Mouse (Mus musculus) gastrocnemius, postnatal 14 days (tissue): ENCODE measurements at regions not wholly inside any gene's neighbourhood (a gene's known extent, or its start where the extent isn't known, plus 50 kb on each side); places are given as distances from the start of the nearest gene placed in this dataset.
A peak's percentile ranks its signal among the peaks of the same experiment; 100 is the strongest.

Source experiments
- DNase-seq: peaks from one replicate; pipeline ENCODE4 v3.0.0; 2021; ENCODE audit warnings: mixed read lengths
- intact Hi-C: fragments of 180-260 bp; cut with DNase I; formaldehyde crosslinking; loops from one replicate; pipeline ENCODE4 v1.15.1; 2025; ENCODE audit warnings: low total_unique reads

DNA sequence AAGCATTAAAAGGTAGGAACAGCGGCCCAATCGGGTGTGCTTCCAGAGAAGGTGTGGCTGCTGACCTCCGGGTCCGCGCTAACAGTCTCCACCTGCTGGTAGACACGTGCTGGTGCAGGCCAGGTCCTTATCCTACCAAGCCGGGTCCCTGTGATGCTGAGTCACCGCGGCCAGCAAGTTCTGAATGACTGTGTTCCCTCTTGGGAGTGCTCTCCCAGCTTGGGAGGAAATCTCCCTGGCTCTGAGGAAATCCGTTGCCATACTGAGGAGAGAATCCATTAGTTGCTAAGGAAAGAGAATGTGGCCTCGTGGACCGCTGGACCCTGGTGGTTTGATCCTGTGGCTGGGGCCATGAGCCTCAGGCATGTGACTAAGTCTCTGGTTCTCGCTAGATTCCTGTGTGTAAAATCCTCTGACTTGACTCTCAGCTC, 123.9 kb downstream of the Rpap3 start:
- intact Hi-C loops, result loop anchor here (5.0 kb wide), 1 partner anchor 384 kb away; no protein-coding TSS in a partner anchor
- DNase-seq, result peak; percentile 88

DNA sequence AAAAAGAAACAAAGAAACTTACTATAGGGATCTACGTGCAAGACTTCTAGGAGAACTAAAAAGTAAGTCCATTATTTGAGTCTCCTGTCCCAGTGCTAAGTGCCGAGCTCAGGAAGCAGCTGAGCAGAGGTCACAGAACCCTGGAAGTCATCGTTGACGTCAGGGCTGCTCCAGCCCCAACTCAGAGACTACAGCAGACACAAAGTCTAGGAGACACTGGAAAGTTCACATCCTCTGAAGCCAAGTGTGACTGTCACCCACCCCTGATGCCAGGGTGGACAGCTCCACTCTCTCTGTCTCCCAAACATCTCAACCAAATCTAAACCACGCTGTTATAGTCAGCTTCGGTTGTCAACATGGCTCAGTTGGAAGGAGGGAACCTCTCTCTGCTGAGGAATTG, 124.9 kb downstream of the Rpap3 start:
- intact Hi-C loops, result loop anchor here (5.0 kb wide), 1 partner anchor 383 kb away; no protein-coding TSS in a partner anchor
- no peak for DNase-seq

GRCm38 (mm10) chr15:97578046-97578445, 127.6 kb downstream of the Rpap3 start:
- no peak for DNase-seq
- intact Hi-C loops, result loop anchor here (10.0 kb wide), 1 partner anchor 343 kb away; no protein-coding TSS in a partner anchor

- DNase-seq, result no peak
- intact Hi-C loops, result loop anchor here (10.0 kb wide), 1 partner anchor 342 kb away; no protein-coding TSS in a partner anchor
These were observed 128.4 kb downstream of the Rpap3 start for GRCm38 (mm10) chr15:97577196-97577595.

DNA sequence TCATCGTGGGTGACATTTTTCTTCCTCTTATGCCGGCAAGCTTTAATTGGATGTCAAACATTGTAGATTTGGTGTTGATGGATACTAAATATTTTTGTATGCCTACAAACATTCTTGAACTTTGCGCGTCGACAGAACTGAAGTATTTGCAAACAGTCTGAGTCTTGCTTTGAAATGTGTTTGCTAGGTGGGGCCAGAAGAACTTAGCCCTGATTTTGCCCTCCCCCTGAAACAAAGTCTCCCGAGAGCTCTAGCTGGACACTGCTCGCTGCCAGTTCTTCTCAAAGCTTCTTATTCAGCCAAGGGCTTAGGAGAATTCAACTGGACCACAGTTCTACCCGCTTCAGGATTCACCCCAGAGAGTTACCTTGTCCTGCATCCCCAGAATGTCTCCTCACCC, 133.0 kb downstream of the Rpap3 start:
- DNase-seq, result no peak
- intact Hi-C loops, result loop anchor here (10.0 kb wide), 1 partner anchor 338 kb away; no protein-coding TSS in a partner anchor

GRCm38 (mm10) chr15:97571885-97572284, 133.7 kb downstream of the Rpap3 start:
- intact Hi-C loops, result loop anchor here (10.0 kb wide), 1 partner anchor 337 kb away; no protein-coding TSS in a partner anchor
- no peak for DNase-seq

GRCm38 (mm10) chr15:97560096-97560495, 145.5 kb downstream of the Rpap3 start:
- DNase-seq, result no peak
- intact Hi-C loops, result no loop called here

- intact Hi-C loops, result no loop called here
- no peak for DNase-seq
These were observed 146.9 kb downstream of the Rpap3 start for GRCm38 (mm10) chr15:97558725-97559124.

DNA sequence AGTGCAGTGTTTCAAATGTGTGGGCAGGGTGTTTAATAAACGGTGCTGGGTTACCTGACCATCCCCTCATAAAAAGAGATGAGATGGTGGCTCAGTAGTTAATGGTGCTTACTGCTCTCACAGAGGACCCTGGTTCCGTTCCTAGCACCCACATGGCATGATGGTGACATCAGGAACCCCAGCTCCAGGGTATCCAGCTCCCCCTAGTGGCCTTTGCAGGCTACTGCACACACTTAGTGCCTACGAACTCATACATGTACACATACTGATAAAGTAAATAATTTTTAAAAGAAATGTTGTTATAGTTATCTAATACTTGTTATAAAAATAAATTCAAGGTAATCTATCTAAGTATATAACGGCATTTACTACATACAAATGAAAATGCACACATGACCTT, 157.3 kb downstream of the Rpap3 start:
- intact Hi-C loops, result loop anchor here (10.0 kb wide), 1 partner anchor 786 kb away; no protein-coding TSS in a partner anchor
- no peak for DNase-seq

DNA sequence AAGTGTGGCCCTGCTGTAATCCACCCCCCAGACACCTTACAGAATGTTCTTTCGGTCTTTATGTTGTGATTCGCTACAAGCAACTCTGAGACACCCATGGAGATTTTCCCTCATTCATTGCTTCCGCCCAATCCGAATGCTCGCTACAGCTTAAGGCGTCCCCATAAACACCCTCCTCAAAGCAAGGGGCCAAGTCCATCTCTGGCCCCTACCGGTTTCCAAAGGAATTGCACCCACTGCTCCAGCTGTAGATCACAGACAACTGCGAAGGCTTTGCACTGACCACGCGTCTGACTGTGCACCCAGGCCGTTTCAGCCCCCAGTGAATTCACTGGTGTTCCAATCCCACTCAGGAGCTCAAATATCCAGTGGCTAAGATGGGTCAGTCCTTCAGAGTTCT, 160.6 kb downstream of the Rpap3 start:
- DNase-seq, result no peak
- intact Hi-C loops, result loop anchor here (10.0 kb wide), 1 partner anchor 790 kb away; no protein-coding TSS in a partner anchor

DNA sequence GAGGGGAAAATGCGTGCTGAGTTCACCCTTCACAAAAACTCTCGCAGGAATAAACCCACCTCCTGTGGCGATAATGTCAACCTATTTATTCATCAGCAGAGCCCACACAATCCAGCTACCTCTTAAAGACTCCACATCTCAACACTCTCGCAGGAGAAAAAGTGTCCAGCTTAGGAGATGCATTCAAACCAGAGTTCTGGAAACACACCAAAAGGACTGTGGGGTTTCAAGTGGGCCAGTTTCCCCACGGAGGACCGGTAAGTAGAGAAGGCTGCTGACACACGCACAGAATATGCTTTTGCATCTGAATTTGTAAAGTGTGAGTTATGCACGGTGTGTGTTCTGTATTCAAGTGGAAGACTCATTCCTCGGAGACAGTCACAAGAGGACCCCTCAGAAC, 164.0 kb downstream of the Rpap3 start:
- DNase-seq, result no peak

GRCm38 (mm10) chr15:97536145-97536544, 169.5 kb downstream of the Rpap3 start:
- intact Hi-C loops, result no loop called here
- DNase-seq, result no peak

More for the DNA sequence above, 164.0 kb downstream of the Rpap3 start:
- intact Hi-C loops, result loop anchor here (10.0 kb wide), 1 partner anchor 793 kb away; no protein-coding TSS in a partner anchor

- no peak for DNase-seq
- intact Hi-C loops, result no loop called here
These were observed 170.7 kb downstream of the Rpap3 start for GRCm38 (mm10) chr15:97534878-97535277.

DNA sequence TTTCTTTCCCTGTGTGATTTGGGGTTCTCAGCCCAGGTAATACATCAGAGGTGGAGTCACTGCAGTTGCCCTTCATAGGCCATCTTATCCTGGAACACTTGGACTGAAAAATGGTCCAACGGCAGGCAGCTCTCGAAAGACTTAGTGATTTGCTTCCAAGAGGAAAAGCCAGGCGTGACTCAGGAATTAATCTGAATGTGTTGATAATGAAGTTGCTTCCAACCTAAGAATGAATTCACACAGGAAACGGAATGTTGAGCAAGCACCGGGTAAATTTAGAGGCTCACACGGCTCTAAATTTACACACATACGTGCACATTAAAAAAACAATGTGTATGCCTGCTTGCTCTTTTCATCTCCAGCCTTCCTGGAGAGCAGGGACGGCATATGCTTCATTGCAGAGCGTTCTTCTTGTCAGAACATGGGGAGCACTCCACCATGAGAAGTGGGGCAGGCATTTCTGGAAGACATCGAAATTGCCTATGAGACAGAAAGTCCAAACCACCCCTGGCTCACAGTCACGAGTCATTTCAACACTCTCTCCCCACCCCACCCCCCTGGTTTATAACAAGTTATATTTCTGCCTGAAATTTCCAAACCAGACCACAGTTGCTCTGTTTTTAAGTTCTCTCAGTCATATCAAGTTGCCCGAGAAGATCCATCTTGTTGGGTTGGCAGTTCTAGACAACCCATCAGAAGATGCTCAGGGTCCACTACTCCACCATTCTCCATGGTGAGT, 171.9 kb downstream of the Rpap3 start:
- intact Hi-C loops, result no loop called here
- DNase-seq, result no peak

DNA sequence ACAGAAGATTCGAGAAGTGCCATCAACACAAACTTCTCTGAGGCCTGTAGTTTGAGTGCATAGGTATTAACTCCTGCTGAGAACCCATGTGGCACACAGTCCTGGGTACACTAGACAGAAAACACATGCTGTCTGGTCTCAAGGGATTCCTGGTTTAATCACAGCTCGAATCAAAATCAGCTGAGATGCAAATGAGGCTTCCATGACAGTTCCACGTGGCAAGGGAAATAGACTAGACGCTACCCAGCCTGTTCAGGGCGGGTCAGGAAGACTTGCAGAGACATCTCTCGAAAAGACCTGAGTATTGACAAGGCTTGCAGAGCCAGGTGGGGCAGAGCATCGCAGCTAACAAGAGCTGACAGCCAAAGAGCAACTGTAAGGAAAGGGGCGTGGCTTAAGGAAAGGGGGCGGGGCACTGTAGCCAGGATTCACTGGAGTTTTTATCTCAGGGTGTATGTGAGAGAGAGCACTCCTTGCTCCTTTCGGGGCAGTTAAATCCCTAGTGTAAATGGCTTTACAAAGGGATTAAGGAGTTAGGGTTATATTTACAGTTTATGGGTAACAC, 173.2 kb downstream of the Rpap3 start:
- no peak for DNase-seq
- intact Hi-C loops, result no loop called here

- DNase-seq, result no peak
- intact Hi-C loops, result no loop called here
These were observed 177.2 kb downstream of the Rpap3 start for GRCm38 (mm10) chr15:97528291-97529050.

DNA sequence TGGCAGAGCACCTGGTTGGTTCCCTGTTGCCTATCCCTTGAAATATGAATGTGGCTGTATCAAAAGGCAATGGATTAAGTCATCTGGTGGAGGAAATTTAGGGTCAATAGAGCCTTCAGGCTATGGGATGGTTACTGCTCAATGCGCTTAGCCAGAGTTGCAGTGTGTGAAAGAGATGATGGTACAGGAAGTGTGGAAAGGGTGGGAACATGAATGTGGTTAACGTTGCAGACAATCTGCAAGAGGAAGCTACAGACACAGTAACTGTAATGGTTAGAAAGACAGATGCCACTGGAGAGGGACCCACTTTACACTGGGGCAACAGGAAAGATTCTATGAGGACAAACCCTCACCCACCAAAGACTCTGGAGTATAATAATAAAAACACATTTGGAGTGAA, 185.2 kb downstream of the Rpap3 start:
- intact Hi-C loops, result no loop called here
- DNase-seq, result no peak

DNA sequence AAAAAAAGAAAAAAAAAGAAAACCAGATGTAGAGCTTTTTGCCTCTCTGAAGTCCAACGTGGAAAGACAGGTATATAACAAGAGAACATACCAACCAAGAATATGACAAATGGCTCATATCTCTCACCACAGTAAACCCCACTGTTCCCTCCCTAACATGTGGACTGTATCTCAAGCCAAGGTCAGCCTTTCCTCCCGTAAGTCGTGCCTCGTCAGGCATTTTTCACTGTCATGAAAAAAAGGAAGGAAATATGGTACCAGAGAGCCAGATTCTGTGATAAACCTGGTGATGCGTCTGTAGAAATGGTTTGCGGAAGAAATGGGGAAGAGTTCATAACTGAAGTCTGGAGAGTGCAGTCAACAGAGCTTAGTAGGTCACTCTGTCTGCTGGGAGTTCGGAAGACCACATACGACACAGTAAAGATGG, 185.7 kb downstream of the Rpap3 start:
- intact Hi-C loops, result no loop called here
- no peak for DNase-seq

GRCm38 (mm10) chr15:97517926-97518325, 187.7 kb downstream of the Rpap3 start:
- intact Hi-C loops, result no loop called here
- no peak for DNase-seq

- intact Hi-C loops, result no loop called here
- DNase-seq, result no peak
These were observed 188.4 kb downstream of the Rpap3 start for GRCm38 (mm10) chr15:97517188-97517587.
